Mouse (Mus musculus) layer of hippocampus, adult 18-20 months (tissue): ENCODE measurements around the gene 0610030E20Rik. TPM values are rescaled to one million over a fixed set of nuclear protein-coding genes. Genes with fewer than 3 reads are reported as not detected.

Experiments
- DNase-seq, 2 experiments: peaks; one replicate each; pipeline ENCODE4 v3.0.0; 2022; ENCODE audit warnings: low spot score in 2 of 2
- total RNA-seq, 2 experiments: library from RNA; stranded (reverse); gene quantifications; 2 replicates each; pipeline ENCODE4 v1.2.3; 2021

0610030E20Rik gene
- total RNA-seq, 2 experiments from 2014 or later = 17.0 to 17.9 TPM

DNA sequence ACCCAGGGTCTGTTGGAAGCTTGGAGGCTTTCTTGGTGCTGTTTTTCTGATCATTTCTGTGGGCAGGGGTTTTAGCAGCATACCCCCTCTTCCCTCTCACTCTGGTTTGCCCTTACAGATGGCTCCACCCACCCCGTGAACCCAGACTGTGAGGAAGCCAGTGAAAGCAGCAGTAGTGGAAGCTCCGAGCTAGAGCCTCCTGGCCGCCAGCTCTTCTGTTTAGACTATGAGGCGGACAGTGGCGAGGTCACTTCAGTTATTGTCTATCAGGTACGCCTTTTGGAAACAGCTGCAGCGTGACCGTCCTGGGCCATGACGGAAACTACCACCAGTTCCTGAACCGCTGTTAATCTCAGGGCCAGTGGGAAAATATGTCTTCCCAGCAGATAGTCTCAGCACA lies 1.3 kb downstream of the 0610030E20Rik start:
- no peak for DNase-seq

DNA sequence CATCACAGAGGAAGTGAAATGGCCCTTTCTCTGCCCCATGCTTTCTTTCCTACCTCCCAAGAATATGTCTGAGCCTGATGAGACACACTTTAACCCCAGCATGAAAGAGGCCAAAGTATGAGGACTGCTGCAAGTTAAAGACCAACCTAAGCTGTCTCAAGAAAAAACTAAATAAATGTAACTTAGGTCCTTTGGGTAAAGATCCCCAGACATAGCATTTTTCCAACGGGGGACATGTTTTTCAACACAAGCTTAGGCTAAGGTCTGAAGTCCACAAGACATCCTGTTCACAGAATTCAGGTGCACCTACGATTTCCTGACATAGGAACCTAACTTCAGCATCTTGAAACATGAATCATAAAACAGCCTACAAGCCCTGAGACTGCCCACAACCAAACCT lies 3.1 kb downstream of the 0610030E20Rik start:
- DNase-seq = no peak

DNA sequence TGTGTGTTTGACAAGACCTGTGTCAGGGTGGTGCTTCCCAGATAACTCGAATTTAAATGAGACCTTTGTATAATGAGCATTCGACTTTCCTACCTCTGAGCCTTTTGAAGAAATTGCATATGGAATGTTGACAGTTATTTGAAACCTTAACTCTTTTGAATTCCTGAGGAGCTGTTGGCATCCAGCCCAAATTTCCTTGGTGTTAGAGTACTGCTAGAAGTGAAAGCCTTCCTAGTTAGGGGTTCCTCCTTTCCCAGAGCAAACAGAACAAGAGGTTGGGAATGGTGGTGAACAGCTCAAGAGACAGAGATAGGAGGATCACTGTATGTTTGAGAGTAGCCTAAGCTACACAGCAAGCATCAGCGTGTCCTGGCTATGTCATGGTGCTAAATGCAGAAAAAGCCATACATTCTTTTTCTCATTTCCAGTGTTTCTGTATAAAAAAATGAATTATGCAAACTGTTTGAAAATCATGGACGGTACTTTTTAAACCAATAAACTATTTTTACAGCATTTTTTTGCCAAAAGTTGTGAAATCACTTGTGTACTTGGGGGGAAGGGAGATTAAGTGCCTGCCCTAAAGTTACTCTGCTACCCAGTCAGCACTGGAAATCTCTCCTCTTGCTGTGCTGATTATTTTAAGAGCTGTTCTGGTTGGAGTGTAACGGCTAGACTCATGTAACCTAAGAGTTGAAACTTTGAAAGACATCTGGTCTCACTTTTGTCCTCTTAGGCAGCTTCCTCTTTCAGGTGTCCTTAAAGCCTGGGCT lies 5.7 kb downstream of the 0610030E20Rik start:
- no peak for DNase-seq

DNA sequence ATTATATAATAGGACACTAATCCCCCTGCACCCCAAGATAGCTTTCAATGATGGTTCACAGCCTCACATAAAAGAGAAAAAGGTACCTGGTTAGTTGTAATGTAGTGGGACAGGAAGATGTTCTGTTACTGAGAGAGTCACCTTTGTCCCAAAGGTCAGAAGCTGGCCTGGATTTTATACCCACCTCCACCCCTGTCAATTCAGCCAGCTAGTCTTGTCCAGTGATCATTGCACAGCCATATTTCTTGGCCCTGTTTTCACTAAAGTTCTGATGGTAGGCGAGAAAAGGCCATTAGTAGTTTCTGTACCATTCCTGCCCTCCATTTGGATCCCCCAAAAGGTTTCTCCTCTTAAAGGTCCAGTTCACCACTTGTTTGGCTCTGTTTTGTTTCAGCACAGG lies 6.9 kb downstream of the 0610030E20Rik start:
- no peak for DNase-seq

DNA sequence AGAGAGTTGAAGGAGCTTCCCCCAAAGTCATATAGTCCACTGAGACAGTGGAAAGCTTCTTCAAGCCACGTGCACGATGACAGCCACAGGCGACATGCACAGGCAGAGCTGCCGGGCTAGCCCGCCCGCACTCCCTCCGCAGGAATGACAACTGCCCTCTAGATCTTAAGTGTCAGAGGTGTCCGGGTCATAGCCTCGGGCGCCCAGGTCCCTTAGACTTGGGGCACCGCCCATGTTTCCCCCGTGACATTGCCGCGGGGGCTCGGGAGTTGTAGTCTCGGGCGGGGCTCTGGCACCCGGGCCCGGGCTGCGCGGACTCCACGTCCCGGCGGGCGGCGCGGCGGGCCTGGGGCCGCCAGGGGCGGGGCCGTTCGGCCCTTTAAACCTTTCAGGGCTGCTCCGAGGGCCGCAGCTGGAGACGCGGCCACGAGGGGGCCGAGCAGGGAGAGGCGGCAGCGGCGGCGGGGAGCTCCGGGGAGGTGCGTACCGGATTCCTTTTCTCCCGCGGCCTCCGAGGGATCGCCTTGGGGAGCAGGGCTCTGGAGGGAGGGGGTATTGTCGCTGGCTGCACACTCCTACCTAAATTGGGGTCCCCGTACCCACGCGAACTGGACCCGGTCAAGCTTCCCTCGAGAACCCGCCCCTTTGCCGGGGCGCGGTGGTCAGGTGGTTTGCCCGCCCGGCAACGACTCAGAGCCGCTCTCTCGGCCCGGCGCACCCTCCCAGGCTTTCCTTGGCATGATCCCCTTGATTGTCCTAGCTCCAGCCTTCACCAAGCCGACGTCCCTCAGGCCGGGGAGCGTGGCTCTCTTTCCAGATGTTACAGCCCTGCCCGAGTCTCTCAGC lies 8.2 kb downstream of the 0610030E20Rik start, which contains the start of gene Tmem150a:
TSS of gene Tmem150a (plus strand) at position 382 of the 846 bp plus-strand sequence.
- DNase-seq = peak; percentile 50 to 76

DNA sequence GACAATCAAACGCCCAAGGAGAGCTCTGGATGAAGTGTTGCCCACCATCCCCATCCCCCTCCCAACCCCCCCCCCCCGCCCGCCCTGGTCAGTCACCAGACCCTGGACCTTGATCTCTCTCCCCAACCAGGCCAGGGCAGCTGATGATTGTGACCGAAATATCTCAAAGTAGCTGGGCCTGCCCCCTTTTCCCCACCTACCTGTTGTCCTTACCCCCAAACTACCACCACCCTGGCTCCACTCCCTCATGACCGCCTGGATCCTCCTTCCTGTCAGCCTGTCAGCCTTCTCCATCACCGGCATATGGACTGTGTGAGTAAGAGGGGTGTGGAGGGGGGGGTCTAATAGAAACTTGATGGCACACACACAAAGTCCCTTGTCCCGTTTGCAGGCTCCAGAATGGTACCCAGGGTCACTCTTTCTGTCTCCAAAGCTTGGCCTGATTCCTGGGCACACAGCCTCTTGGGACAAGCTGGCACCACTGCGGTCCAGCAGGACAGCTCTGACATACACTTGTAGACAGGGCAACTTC lies 8.9 kb downstream of the 0610030E20Rik start:
- DNase-seq = no peak

DNA sequence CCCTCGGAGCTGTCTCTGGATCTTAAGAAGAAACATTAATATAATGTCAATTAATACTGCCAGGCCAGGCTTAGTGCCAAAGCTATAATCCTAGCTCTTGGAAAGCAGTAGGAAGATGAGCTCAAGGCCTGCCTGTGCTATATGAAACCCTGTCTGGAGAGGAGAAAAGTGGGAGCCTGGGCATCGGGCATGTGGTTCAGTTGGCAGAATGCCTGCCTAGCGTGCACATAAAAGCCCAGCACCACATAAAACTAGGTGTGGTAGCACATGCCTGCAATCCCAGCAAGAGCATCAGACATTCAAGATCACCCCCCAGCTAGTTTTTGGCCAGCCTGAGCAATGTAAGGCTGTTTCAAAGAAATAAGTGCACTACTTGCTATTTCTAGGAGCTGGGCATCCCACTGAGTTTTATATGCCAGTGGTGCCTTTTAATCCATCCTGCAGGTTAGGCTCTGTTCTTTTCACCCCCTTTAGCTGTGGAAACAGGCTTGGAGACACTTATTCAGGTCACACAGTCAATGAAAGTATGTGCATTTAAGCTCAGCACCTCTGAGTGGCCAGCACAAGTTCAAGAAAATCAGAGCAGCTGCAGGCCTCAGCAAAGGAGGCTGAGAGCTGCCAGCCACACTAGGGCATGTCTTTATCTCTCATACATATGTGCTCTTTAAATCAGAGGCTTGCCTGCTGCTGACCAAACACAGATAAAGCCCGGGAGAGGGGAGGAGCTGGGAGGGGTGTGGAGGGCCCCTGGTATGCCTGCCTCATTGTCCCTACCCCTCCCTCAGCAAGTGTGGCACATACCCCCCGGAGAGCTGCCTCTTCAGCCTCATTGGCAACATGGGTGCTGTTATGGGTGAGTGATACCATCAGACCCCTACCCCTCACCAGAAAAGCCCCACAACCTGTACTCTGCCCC lies 10.3 kb downstream of the 0610030E20Rik start:
- no peak for DNase-seq

DNA sequence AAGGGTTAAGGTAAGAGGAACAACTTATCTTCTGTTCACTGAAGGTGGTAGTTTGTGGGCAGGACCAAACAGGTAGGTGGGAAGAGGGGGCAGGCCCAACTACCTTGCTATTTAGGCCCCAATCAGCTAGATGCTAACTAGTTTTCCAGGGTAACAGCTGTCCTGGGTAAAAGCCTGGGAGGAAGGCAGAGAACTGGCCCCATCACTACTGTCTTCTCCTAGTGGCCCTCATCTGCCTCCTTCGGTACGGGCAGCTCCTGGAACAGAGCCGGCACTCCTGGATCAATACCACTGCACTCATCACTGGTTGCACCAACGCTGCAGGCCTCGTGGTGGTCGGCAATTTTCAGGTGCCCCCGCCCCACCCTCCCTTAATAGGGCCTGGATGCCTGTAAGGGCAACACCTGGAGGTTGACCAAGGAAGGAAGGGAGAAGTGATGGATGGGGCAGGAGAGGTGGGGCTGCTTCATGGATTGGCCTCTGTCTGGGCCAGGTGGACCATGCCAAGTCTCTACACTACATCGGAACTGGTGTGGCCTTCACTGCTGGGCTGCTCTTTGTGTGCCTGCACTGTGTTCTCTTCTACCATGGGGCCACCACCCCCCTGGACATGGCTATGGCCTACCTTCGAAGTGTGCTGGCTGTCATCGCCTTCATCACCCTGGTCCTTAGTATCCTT lies 11.1 kb downstream of the 0610030E20Rik start:
- DNase-seq = no peak

DNA sequence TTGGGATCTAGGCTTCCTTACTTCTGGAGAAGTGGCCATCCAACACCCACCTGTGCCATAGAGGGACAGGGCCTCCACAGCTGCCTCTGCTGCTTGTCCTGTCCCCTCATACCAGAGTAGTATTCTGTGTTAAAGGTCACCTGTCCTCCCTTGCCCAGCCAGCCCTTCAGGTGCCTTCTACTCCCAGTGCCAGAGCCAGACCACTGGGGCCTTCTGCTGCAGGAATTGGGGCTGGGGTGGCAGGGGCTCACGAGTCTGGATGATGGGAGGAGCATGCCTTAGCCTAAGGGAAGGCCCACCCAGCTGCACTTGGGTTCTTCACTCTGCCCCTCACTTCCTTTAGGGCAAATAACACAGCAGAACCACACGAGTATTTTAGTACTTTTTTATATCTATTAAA lies 12.2 kb downstream of the 0610030E20Rik start:
- no peak for DNase-seq

DNA sequence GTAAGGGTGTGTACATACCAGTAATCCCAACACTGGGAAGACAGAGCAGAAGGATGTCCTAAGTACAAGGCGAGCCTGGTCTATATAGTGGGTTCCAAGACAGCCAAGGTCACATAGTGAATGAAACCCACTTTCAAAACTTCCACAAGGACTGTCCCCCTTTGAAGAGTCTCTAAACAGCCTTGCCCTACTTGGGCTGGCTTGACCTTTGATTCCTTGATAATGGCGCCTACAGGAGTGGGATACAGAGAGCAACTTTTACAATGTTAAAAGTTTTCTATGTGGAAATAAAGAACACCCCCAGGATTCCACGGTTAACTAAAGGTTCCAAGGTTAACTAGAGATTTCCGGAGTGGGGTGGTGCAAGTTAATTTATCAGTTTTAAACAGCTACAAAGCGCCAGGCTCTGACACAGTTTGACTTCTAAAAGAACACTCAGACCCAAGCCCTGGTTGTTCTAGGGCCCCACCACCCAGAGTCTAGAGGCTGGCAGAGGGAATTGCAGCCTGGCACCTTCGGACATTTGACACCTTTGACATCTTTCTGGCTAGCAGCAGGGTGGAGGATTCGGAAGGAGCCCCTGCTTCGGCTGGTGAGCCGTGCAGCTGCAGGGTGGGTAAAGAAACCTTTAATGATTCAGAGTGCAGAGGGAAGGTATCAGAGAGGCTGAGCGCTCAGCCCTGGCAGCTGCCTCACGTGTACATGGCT lies 12.9 kb downstream of the 0610030E20Rik start:
- no peak for DNase-seq

DNA sequence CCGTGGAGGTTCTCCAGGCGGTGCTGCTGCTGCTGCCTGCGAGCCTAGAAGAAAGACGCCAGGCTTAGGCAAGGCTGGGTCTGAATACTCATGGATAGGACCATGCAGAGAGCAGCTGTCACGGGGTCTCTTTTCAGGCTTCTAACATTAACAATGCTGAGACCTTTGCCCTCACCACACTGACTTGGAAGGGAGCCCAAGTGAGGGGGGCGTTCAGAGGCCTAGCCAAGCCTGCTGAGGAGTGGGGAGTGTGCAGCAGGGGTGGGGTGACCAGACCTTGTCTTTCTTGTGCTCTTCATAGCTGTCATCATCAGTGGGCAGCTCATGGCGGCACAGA lies 13.4 kb downstream of the 0610030E20Rik start:
- no peak for DNase-seq

DNA sequence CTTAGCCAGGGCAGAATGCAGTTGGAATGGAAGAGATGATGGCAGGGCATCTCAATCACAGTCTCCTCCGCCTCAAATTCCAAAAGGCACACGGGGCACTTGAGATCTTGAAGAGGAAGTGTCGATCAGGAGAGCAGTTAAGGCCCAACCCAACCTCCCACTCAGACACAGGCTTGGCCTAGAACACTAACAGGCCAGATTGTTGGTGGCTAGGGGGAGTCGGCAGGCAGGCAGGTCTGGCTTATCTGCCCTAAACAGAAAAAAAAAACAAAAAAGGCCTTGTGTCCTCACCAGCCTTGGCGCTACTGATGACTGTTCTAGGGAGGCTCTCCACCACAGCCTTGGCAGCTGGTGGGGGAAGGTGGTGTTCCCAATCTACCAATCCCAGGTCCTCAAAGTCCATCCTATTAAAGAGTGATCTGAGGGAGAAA lies 14.0 kb downstream of the 0610030E20Rik start:
- DNase-seq = no peak

DNA sequence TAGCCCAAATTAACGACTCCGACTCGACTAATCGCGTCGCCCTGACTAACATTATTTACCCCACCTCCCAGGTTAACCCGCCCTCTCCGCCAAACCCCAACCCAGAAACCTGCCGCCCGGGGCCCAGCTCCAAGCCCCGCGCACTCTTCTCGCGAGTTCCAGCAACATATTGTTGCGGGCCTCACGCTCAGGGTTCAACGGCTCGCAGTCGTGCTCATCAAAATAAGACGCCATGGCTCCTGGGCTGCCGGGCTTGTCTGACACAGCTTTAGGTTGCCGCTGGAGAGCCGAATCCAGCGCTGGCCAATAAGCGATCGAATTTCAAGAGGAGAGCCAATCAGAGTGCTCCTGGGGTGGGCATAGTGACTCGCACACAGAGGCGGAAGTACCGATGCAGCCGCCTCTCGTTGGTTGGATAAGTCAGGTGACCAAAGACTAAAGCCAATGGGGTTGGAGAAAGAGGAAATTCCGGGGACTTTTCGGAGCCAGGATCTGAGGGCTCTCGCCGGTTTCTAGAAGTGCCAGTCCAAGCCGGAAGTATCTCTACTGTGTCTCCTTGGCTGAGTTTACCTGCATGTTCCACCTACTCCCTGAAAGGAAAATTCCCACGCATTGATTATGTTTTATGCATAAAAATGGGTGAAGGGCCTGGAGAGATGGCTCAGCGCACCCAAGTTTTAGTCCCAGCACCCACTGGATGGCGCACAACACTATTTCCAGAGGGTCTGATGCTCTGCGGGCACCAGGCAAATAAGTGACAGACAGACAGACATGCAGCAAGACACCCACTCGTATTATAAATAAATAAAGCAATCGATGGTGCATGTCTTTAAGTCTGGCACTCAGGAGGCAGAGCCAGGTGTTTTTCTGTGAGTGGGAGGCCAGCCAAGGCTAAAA lies 15.3 kb downstream of the 0610030E20Rik start:
- DNase-seq = peak; percentile 96 to 97

DNA sequence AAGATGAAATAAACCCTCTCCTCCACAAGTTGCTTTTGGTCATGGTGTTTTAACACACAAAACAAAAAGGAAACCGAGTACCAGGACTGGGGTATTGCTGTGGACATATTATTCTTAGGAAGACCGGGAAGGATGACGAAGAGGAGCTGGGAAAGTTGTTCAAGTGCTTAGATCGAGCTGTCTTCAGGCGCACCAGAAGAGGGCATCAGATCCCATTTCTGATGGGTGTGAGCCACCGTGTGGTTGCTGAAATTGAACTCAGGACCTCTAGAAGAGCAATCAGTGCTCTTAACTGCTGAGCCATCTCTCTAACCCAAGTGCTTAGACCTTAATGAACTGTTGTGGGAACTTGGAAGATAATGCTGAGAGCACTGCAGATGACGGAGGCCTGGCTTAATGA lies 16.9 kb downstream of the 0610030E20Rik start:
- no peak for DNase-seq

DNA sequence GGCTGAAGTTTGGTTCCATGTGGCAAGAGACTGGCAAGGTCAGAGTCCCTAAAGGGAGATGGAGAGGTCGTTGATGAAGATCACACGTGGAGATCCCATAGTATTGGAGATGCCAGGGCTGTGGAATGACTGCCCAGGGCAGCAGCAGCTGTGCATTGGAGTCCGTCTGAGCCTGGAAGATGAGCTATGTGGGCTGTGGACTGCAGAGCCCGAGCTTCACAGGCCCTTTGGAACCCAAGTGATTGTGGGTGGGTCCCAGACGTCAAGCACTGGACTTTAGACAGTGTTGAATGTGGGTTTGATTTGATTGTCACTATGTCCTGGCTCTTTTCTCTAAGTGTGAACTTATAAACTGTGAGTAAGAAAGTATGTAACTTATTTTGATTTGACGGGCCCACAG lies 17.9 kb downstream of the 0610030E20Rik start:
- DNase-seq = no peak

DNA sequence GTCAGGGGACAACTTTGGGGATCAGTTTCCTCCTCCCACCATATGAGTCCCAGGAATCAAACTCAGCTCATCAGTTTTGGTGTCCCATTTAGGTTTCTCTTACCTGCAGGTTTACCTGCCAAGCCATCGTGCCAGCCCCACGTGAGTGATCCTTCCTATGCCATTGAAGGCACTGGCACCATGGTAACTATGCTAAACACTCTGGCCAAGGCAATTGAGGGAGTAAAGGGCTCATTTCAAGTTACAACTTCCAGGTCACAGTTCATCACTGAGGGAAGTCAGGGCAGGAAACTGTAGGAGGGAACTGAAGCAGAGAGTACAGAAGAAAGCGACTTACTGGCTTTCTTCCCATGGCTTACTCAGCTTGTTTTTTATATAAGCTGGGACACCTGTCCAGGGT lies 19.2 kb downstream of the 0610030E20Rik start:
- DNase-seq = no peak

DNA sequence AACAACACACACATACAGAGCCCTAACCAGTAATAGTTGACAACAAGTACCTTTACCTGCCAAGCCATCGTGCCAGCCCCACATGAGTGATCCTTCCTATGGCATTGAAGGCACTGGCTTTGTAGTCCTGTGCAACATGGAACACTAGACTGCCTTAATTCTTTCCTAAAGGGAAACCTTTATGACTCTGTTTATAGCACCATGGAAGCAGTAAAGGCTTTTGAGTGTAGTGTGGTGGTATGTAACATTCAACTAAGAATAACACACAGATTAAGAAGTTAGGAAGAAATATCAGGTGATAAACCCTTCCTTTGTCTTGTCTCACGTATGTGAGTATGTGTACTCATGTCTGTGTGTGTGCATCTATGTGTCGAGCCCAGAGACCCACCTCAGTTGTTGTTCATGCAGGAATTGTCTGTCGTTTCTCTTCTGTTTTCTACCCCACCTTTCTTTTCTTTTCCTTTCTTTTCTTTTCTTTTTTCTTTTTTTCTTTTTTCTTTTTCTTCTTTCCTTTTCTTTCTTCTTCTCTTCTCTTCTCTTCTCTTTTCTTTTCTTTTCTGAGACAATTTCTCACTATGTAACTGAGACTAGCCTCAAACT lies 19.8 kb downstream of the 0610030E20Rik start, which contains the start of gene Rnf181:
TSS of gene Rnf181 (minus strand) at position 113 of the 600 bp plus-strand sequence.
- DNase-seq = no peak

DNA sequence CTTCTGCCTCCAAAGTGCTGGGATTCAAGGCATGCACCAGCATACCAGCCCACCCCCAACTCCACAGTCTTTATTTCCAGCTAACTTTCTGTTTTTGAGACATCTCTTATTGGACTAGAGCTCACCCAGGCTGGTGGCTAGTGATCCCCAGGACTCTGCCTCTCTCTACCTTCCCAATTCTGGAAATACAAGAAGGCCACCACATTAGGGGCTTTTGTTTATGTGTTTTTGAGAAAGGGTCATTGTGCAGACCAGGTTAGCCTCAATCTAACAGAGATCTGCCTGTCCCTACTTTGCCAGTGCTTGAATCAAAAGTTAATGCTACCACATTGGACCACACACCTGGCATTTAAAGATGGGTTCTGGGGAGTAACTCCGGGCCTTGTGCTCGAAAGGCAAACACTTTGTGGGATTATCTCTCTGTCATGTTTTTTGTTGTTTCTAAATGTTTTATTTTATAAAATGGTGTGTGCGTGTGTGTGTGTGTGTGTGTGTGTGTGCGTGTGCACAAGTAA lies 20.4 kb downstream of the 0610030E20Rik start:
- no peak for DNase-seq
